In genomic region chr3:55447486-55448460, GRCm38 (mm10) we compare ENCODE assay signal across 10 mouse cellular contexts. TPM values are rescaled to one million over a fixed set of nuclear protein-coding genes. Genes with fewer than 3 reads are reported as not detected.
DNase-seq lines count a peak whose midpoint lies in the region; ATAC-seq lines count a peak whose summit lies in the region.
"Had no signal": no experiment of that assay in that cellular context is flagged by ENCODE, and none has a peak within 500 bp of the region (broad histone marks: within the 10 kb centered on the region; RNA-seq: fewer than 3 reads in every experiment).

No protein-coding gene starts in this region.

- no peaks in the 10 kb centered on the region for H3K36me3 ChIP-seq in lung, embryonic 16.5 days (ENCODE audit: control insufficient read depth, insufficient read depth, low read length)
- H3K36me3 ChIP-seq: heart, embryonic 13.5 days had no signal

- no peaks in the 10 kb centered on the region for H3K9me3 ChIP-seq in lung, embryonic 16.5 days (ENCODE audit: control insufficient read depth, low read length)
- H3K9me3 ChIP-seq: heart, embryonic 13.5 days; midbrain, embryonic 12.5 days had no signal

- H3K4me3 ChIP-seq in lung, embryonic 16.5 days (ENCODE audit: low read length): no peak overlapping the region
- H3K4me3 ChIP-seq: heart, embryonic 13.5 days; midbrain, embryonic 12.5 days had no signal

- H3K27ac ChIP-seq in lung, embryonic 16.5 days (ENCODE audit: low read length): no peak overlapping the region
- H3K27ac ChIP-seq: heart, embryonic 13.5 days; midbrain, embryonic 12.5 days had no signal

- 66% methylated on average over 5 of the region's 5 CpGs for WGBS in lung, embryonic 16.5 days

- no peak overlapping the region for H3K4me2 ChIP-seq in lung, embryonic 16.5 days (ENCODE audit: low read depth, low read length)
- H3K4me2 ChIP-seq: heart, embryonic 13.5 days; midbrain, embryonic 12.5 days had no signal

- DNase-seq in lung, postnatal 25 days (ENCODE audit: low spot score): no peak
- peak; percentile 67 for DNase-seq in cerebellum, adult 11 months
- peak; percentile 66 for DNase-seq in heart, adult 8-10 months (ENCODE audit: low spot score)
- peak; percentile 83 to 95 for DNase-seq in left cerebral cortex, postnatal 14 days (ENCODE audit: low spot score in 2 of 2)
- DNase-seq in c-Kit-positive CD71-positive TER-119-positive erythroid progenitor cells, embryonic 14.5 days (ENCODE audit: low spot score): no peak
- DNase-seq in urinary bladder, adult 2 months (ENCODE audit: low spot score): no peak

- intact Hi-C loops in left cerebral cortex, postnatal 14 days (cut with DNase I): no loop called here

- ATAC-seq in lung, embryonic 16.5 days (ENCODE audit: low read depth): 0 out of 2 replicates have a peak, but pooled peaks have one; percentile 45
- ATAC-seq in monocyte, adult 5-6 weeks (replicated peaks; ENCODE audit: insufficient number of reproducible peaks, low FRiP score, low TSS enrichment, poor library complexity, severe bottlenecking): no peak

- H3K27me3 ChIP-seq in lung, embryonic 16.5 days (ENCODE audit: control insufficient read depth, insufficient read depth, low read depth, low read length): no peaks in the 10 kb centered on the region
- H3K27me3 ChIP-seq: heart, embryonic 13.5 days; midbrain, embryonic 12.5 days had no signal

- no peaks in the 10 kb centered on the region for H3K4me1 ChIP-seq in lung, embryonic 16.5 days (replicated peaks; ENCODE audit: control insufficient read depth, insufficient read depth, low read length)
- H3K4me1 ChIP-seq: heart, embryonic 13.5 days; midbrain, embryonic 12.5 days had no signal

- H3K9ac ChIP-seq in lung, embryonic 16.5 days (ENCODE audit: low read length): no peak overlapping the region
- H3K9ac ChIP-seq: heart, embryonic 13.5 days; midbrain, embryonic 12.5 days had no signal

RNA-seq across cellular contexts. Expression of gene Gm21954, which starts 24.2 kb away (rescaled TPM):
- not detected in 2 replicates for polyA plus RNA-seq in lung, embryonic 16.5 days (2015; fragmentation: Nextera tagmentation; extraction: Ambion mirVana)
- total RNA-seq in heart, adult 8-10 months (2022): not detected
- not detected for total RNA-seq in left cerebral cortex, postnatal 14 days (2021)
- not detected in 2 replicates for polyA plus RNA-seq in urinary bladder, adult 2 months (2012; rRNA removed)
- not detected in 3 replicates for total RNA-seq in monocyte, adult 5-6 weeks (2017)
- polyA plus RNA-seq: heart, embryonic 13.5 days; midbrain, embryonic 12.5 days had no signal

Comparison
In these comparisons a context has a peak if more than half of its experiments do, and no peak if none do; other contexts are left out.
1. DNase-seq: peak in cerebellum, adult 11 months (single experiment), heart, adult 8-10 months (single experiment) and left cerebral cortex, postnatal 14 days (2 of 2); none in lung, postnatal 25 days (single experiment), c-Kit-positive CD71-positive TER-119-positive erythroid progenitor cells, embryonic 14.5 days (single experiment) and urinary bladder, adult 2 months (single experiment).